Mouse (Mus musculus): ENCODE results near the gene Tmem135.

GRCm38 (mm10) chr7:89423688-89424255 is 19.8 kb upstream of the Tmem135 start:
- TF ChIP-seq CTCF (IDR thresholded peaks at IDR 0.05) (no peak), POLR2A (IDR thresholded peaks at IDR 0.05; ENCODE audit: insufficient read depth, low read depth, low read length) (no peak)

All from heart, adult 2 months (tissue).